Mouse (Mus musculus): ENCODE results near the gene Gmpr. TPM values are rescaled to one million over a fixed set of nuclear protein-coding genes. Genes with fewer than 3 reads are reported as not detected.

Gene Gmpr
- 32.5 and 35.2 TPM in 2 replicates for polyA plus RNA-seq (2012; rRNA removed)

GRCm38 (mm10) chr13:45507274-45508229, at the start of gene Gmpr:
Gene Gmpr, plus strand, starts transcription at chr13:45507444.

Other genes starting within 250 kb of the Gmpr start
- 18.4 and 22.1 TPM in 2 replicates for gene Mylip, start 117.7 kb upstream of the Gmpr start, polyA plus RNA-seq (2012; rRNA removed)